Mouse (Mus musculus) kidney, adult 10 weeks (tissue): Measurements from ENCODE around the gene Rnf133. TPM values are rescaled to one million over a fixed set of nuclear protein-coding genes. Genes with fewer than 3 reads are reported as not detected.

ENCODE experiments used
- polyA plus RNA-seq: library from polyadenylated mRNA; stranded (reverse); fragments of 350-450 nt; fragmentation: Illumina TruSeq; extraction: RNeasy Lipid Tissue Mini Kit (QIAGEN cat#74804); gene quantifications from one replicate; pipeline ENCODE4 v1.2.3, GENCODE M21; 2014; ENCODE audit warnings: low read depth, low replicate concordance

Gene Rnf133
- polyA plus RNA-seq, result not detected

GRCm38 (mm10) chr6:23650205-23650604 lies at the start of gene Rnf133:
Gene Rnf133 (minus strand): TSS chr6:23650305.

DNA sequence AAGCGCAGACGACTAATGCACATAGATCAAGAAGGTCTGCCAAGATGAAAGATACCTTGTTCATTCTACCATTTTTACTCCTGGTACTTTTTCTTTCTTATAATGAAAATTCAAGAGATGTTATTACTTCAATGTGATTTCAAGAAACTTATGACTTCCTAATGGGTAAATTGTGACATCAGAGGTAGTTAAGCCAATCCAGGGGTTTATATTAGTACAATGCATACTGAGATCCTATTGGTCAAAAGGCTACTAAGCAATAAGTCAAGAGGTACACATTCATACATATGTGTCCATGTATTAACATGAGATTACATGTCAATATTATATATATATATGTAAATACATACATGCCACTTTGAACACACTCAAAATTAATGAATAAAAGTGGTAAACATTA lies 4.9 kb upstream of the Rnf133 start, which contains the start of gene Rnf148:
Rnf148 (minus strand) TSS at position 101 of the 400 bp plus-strand sequence.

Other genes with a start within 250 kb of the Rnf133 start
- not detected for gene Rnf148, start 4.8 kb upstream of the Rnf133 start, polyA plus RNA-seq
- gene Cadps2, start 189.1 kb upstream of the Rnf133 start, polyA plus RNA-seq, result 24.7 TPM